Mouse (Mus musculus): ENCODE data around the gene Tmem258.

GRCm38 (mm10) chr19:10213796-10214471, 10.1 kb downstream of the Tmem258 start:
- no peak for TF ChIP-seq ZC3H11A (IDR thresholded peaks at IDR 0.05; ENCODE audit: borderline replicate concordance, low read depth, low read length)
- TF ChIP-seq MAFK (IDR thresholded peaks at IDR 0.05; ENCODE audit: insufficient read depth, low read depth, low read length), result no peak

All from ES-E14 (cell line).